Mouse (Mus musculus) heart, embryonic 11.5 days (tissue): ENCODE measurements around the gene Tmem115. TPM values are rescaled to one million over a fixed set of nuclear protein-coding genes. Genes with fewer than 3 reads are reported as not detected.

Experiments used
- ATAC-seq: fragments of 200-750 bp; cut with Nextera tagmentation; replicated peaks from 2 replicates; pipeline ENCODE4 v1.8.0; 2017; ENCODE audit warnings: moderate library complexity; ENCODE audit not compliant: insufficient number of reproducible peaks, low FRiP score, low TSS enrichment
- H3K27ac ChIP-seq: fragments of 300-500 bp; sonication (generic); 2 replicates; pipeline ENCODE4 v1.5.1; 2014; ENCODE audit warnings: mild to moderate bottlenecking, low read depth, low read length
- H3K27me3 ChIP-seq: fragments of 300-500 bp; sonication (generic); 2 replicates; pipeline ENCODE4 v1.6.1; 2014; ENCODE audit warnings: mild to moderate bottlenecking, low read length, mixed read lengths; ENCODE audit not compliant: control insufficient read depth, insufficient read depth
- H3K36me3 ChIP-seq: fragments of 300-500 bp; sonication (generic); 2 replicates; pipeline ENCODE4 v1.6.1; 2014; ENCODE audit warnings: mild to moderate bottlenecking, low read length, moderate library complexity, mixed read lengths; ENCODE audit not compliant: control insufficient read depth, insufficient read depth
- H3K4me1 ChIP-seq: fragments of 300-500 bp; sonication (generic); 2 replicates; pipeline ENCODE4 v1.6.1; 2014; ENCODE audit warnings: low read length; ENCODE audit not compliant: control insufficient read depth, insufficient read depth
- H3K4me2 ChIP-seq: fragments of 300-500 bp; sonication (generic); 2 replicates; pipeline ENCODE4 v1.6.1; 2014; ENCODE audit warnings: mild to moderate bottlenecking, moderate library complexity
- H3K4me3 ChIP-seq: fragments of 300-500 bp; sonication (generic); 2 replicates; pipeline ENCODE4 v1.5.1; 2014; ENCODE audit warnings: low read depth, low read length
- H3K9ac ChIP-seq: fragments of 300-500 bp; sonication (generic); 2 replicates; pipeline ENCODE4 v1.6.1; 2014; ENCODE audit warnings: mild to moderate bottlenecking, low read depth, low read length, moderate library complexity
- H3K9me3 ChIP-seq: fragments of 300-500 bp; sonication (generic); replicated peaks from 2 replicates; pipeline ENCODE4 v1.6.1; 2016; ENCODE audit warnings: low read length; ENCODE audit not compliant: control insufficient read depth
- WGBS: fragments of 180-500 bp; shearing (Covaris S2); extraction: QIAGEN DNeasy Blood & Tissue Kit; methylation state at CpG from one replicate; pipeline ENCODE4 v1.1.7; 2014; ENCODE audit not compliant: insufficient replicate concordance; 5-methylcytosine and 5-hydroxymethylcytosine counted together
- polyA plus RNA-seq: library from polyadenylated mRNA; unstranded; fragments of >200 nt; fragmentation: Nextera tagmentation; extraction: Ambion mirVana; gene quantifications from 2 replicates; pipeline ENCODE4 v1.2.1, GENCODE M21; 2014

Tmem115 gene
- polyA plus RNA-seq, 1 experiment from 2014 or later = 37.0 TPM

DNA sequence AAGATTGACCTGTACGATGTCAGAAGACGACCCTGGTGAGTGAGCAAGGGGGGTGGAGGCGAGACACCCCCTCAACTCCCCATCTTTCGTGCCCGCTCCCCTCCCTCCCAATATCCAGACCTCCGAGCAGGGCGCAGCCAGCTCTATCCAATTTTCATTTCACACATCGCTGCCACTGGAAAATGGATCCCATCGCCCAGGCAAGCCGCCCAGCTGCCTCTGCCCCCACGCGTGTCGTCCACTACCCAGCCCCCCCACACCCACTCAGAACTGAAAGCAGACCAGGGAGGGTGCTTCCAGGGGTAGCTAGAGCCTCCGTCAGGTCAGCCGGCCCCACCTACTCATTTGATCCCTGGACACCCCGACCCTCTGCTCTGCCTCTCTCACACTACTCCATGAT, 21.4 kb upstream of the Tmem115 start:
- WGBS = 82% methylated on average over 16 of the region's 16 CpGs
- no peak for ATAC-seq
- no peak overlapping the region for H3K4me3 ChIP-seq

DNA sequence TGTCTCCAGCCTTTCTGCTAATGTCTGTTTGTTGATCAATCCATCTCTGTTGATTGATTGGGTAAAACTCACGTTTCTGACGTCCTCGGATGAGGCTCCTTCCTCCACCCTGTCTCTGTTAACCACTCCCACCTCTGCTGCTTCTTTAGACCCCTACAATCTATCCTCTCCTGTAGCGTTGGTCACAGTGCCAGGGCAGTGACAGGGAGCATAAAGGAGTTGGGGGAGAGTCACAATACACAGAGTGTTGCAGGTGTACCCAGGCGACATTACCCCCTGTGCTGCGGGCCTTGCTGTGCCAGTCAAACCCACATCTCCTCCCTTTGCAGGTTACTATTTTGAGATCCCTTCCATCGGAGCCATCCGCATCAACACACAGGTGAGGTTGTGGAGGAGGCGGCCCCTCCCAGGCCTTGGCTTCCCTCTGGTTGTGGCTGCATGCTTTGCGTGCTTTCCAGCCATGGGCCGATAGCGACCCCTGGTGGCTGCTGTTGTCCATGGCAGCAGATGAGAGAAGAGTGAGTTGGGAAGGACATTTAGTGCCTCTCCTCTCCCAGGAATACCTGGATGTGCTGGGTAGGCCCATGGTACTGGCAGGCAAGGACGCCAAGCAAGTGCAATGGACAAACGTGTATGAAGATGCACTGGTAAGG, 19.3 kb upstream of the Tmem115 start:
- WGBS = 21% methylated on average over 14 of the region's 14 CpGs
- no peaks in the 10 kb centered on the region; the same call in 1 of the 2 replicates for H3K36me3 ChIP-seq
- no peak; the same call in 1 of the 2 replicates for ATAC-seq
- no peak overlapping the region for H3K4me3 ChIP-seq
- no peak overlapping the region for H3K27ac ChIP-seq
- H3K4me2 ChIP-seq = no peak overlapping the region; the same call in 1 of the 2 replicates
- no peaks in the 10 kb centered on the region for H3K9me3 ChIP-seq
- no peaks in the 10 kb centered on the region for H3K4me1 ChIP-seq
- no peaks in the 10 kb centered on the region; the same call in 1 of the 2 replicates for H3K27me3 ChIP-seq
- no peak overlapping the region for H3K9ac ChIP-seq

More for the DNA sequence above, 21.4 kb upstream of the Tmem115 start:
- Histone ChIP-seq H3K9me3 (no peaks in the 10 kb centered on the region), H3K36me3 (no peaks in the 10 kb centered on the region; the same call in 1 of the 2 replicates), H3K27ac (no peak overlapping the region), H3K27me3 (no peaks in the 10 kb centered on the region; the same call in 1 of the 2 replicates), H3K4me2 (no peak overlapping the region), H3K9ac (no peak overlapping the region), H3K4me1 (peaks cover 1% of the 10 kb centered on the region)

DNA sequence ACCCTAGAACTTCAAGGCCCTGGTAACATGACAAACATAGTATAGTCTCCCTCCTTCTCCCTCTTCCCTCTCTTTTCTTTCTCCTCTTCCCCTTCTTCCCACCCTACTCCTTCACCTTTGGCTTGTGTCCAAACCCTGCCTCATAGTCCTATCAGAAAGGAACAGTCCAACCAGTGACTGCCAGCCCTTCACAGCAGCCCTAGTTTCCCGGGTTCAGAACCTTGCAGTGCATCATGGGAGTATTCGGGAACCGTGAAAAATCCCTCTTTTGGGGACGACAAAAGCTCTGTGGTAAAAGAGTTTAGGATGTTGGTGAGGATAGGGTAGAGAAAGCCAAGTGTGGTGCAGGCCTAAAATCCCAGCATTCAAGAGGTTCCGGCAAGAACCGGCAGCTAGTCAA, 13.4 kb upstream of the Tmem115 start:
- no peak overlapping the region for H3K4me3 ChIP-seq
- H3K36me3 ChIP-seq = no peaks in the 10 kb centered on the region
- H3K4me2 ChIP-seq = no peak overlapping the region
- no peaks in the 10 kb centered on the region for H3K9me3 ChIP-seq
- WGBS = 65% methylated on average over 6 of the region's 6 CpGs
- peaks cover 6% of the 10 kb centered on the region for H3K27me3 ChIP-seq
- no peak for ATAC-seq
- H3K9ac ChIP-seq = no peak overlapping the region
- no peak overlapping the region for H3K27ac ChIP-seq
- 0 out of 2 replicates have a peak, but pooled peaks cover 9% of the 10 kb centered on the region for H3K4me1 ChIP-seq

DNA sequence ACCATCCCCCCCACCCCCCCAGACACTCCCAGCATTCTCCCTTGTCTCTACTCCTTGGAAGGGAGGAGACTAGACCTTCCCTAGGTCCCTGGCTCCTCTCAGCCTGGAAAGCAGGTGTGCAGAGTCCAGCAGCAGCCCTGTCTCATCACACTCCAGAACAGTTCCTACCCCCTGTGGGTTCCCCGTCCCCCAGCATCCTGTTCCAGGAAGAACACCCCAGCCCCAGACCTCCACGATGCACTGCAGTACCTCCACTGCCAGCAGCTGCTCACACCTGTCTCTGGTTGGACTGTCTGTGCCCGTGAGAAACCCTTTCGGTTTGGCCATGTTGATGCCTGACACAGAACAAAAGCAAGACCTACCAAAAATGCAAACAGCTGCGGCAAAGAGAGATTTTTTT, 12.6 kb upstream of the Tmem115 start:
- H3K4me2 ChIP-seq = no peak overlapping the region
- H3K9me3 ChIP-seq = no peaks in the 10 kb centered on the region
- WGBS = 52% methylated on average over 5 of the region's 5 CpGs
- no peak overlapping the region for H3K27ac ChIP-seq
- H3K9ac ChIP-seq = no peak overlapping the region
- 0 out of 2 replicates have a peak, but pooled peaks cover 9% of the 10 kb centered on the region for H3K4me1 ChIP-seq
- no peaks in the 10 kb centered on the region for H3K36me3 ChIP-seq
- no peak overlapping the region for H3K4me3 ChIP-seq
- no peak for ATAC-seq
- peaks cover 14% of the 10 kb centered on the region for H3K27me3 ChIP-seq

- Histone ChIP-seq H3K27me3 (peaks cover 21% of the 10 kb centered on the region), H3K9ac (peak overlapping the region; percentile 49; the same call in 1 of the 2 replicates), H3K4me2 (peak overlapping the region; percentile 53), H3K4me1 (peaks cover 12% of the 10 kb centered on the region; the same call in 1 of the 2 replicates), H3K9me3 (no peaks in the 10 kb centered on the region), H3K4me3 (no peak overlapping the region), H3K27ac (peak overlapping the region; percentile 24; the same call in 1 of the 2 replicates), H3K36me3 (no peaks in the 10 kb centered on the region)
- 32% methylated on average over 25 of the region's 25 CpGs for WGBS
- peak; percentile 20; the same call in 1 of the 2 replicates for ATAC-seq
Measured at GRCm38 (mm10) chr9:107521711-107522399, 11.9 kb upstream of the Tmem115 start.

GRCm38 (mm10) chr9:107522400-107522711, 11.4 kb upstream of the Tmem115 start:
- 38% methylated on average over 2 of the region's 2 CpGs for WGBS
- Histone ChIP-seq H3K27ac (peak overlapping the region; percentile 24; the same call in 1 of the 2 replicates), H3K4me3 (no peak overlapping the region), H3K27me3 (peaks cover 25% of the 10 kb centered on the region), H3K36me3 (no peaks in the 10 kb centered on the region), H3K9ac (peak overlapping the region; percentile 49; the same call in 1 of the 2 replicates), H3K4me1 (peaks cover 15% of the 10 kb centered on the region; the same call in 1 of the 2 replicates), H3K4me2 (peak overlapping the region; percentile 53), H3K9me3 (no peaks in the 10 kb centered on the region)
- ATAC-seq = no peak

DNA sequence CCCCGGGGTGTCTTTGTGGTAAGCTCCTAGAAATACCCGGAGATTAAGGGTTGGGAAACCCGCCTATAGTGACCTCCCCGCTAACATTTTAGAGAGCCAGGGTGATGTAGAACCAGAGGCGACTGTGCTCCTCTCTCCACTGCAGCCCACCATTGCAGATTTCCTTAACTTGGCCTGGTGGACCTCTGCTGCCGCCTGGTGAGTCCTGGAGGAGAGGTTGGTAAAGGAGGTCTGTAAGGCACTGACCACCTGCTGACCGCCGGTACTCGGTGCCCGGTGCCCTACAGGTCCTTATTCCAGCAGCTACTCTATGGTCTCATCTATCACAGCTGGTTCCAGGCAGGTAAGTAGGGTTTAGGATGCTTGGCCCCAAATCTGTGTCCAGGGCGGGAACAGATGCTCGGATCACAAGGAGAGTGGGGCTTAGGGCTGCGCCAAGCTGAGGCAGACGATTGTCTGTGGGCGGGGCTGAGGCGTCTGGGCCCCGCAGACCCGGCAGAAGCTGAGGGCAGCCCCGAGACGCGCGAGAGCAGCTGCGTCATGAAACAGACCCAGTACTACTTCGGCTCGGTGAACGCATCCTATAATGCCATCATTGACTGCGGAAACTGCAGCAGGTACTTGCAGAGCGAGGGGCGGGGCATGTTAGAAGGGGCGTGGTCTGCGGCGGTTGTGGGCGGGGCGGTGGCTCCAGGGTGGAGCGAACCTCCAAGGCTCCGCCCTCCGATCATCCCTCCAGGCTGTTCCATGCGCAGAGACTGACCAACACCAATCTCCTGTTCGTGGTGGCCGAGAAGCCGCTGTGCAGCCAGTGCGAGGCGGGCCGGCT, 7.3 kb upstream of the Tmem115 start:
- H3K9ac ChIP-seq = no peak overlapping the region
- WGBS = 14% methylated on average over 43 of the region's 44 CpGs
- peak; percentile 67; the same call in 1 of the 2 replicates for ATAC-seq

More for the DNA sequence above, 7.3 kb upstream of the Tmem115 start:
- Histone ChIP-seq H3K4me1 (peaks cover 17% of the 10 kb centered on the region; the same call in 1 of the 2 replicates), H3K4me2 (peak overlapping the region; percentile 69), H3K27ac (no peak overlapping the region), H3K9me3 (no peaks in the 10 kb centered on the region), H3K4me3 (peak overlapping the region; percentile 35), H3K36me3 (no peaks in the 10 kb centered on the region), H3K27me3 (peaks cover 36% of the 10 kb centered on the region)
